7 mouse cellular contexts compared by ENCODE assay signal in the genomic region with DNA sequence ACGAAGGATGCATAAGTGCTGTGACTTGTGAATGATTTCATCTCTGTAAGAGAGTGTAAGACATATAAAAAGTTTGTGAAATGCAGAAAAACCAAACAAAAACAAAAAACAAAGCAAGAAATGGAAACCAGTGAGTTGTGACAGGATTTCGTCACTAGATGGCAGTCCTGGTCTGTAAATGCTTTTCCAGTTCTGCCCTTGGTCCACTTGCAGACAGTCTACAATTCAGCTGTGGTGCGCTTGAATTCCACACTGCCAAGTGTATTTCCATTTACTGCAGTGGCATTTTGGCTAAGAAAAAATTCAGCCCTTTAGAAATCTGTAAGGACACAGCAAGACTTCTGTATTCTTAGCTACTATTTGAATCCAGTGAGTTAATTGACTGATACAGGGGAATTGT.
DNase-seq lines count a peak whose midpoint lies in the region.

No protein-coding gene starts in this region.

- peak; percentile 65 to 71 for DNase-seq in right cerebral cortex, adult 2 months (ENCODE audit: low spot score in 2 of 2)
- no peak for DNase-seq in right cerebral cortex, postnatal 25 days
- DNase-seq in adrenal gland, adult 8-10 months: peak; percentile 7
- peak; percentile 48 for DNase-seq in embryo, embryonic 11.5 days (ENCODE audit: low read depth, low spot score)
- peak; percentile 28 for DNase-seq in induced T-regulatory cell, adult 2 months (ENCODE audit: low read depth)
- peak; percentile 10 for DNase-seq in lung, postnatal 14 days
- no peak for DNase-seq in spleen, postnatal 36 days (ENCODE audit: low spot score in 2 of 2)

Comparison
In these comparisons a context has a peak if more than half of its experiments do, and no peak if none do; other contexts are left out.
1. DNase-seq: peak in right cerebral cortex, adult 2 months (2 of 2), adrenal gland, adult 8-10 months (single experiment), embryo, embryonic 11.5 days (single experiment), induced T-regulatory cell, adult 2 months (single experiment) and lung, postnatal 14 days (single experiment); none in right cerebral cortex, postnatal 25 days (single experiment) and spleen, postnatal 36 days (0 of 2).